Mouse (Mus musculus) right cerebral cortex, adult 2 months (tissue): ENCODE data around the gene Pitx1.

Source experiments
- DNase-seq, 2 experiments: peaks; one replicate each; pipeline ENCODE4 v3.0.0; 2021 to 2022; ENCODE audit warnings: low spot score in 2 of 2

Gene Pitx1

DNA sequence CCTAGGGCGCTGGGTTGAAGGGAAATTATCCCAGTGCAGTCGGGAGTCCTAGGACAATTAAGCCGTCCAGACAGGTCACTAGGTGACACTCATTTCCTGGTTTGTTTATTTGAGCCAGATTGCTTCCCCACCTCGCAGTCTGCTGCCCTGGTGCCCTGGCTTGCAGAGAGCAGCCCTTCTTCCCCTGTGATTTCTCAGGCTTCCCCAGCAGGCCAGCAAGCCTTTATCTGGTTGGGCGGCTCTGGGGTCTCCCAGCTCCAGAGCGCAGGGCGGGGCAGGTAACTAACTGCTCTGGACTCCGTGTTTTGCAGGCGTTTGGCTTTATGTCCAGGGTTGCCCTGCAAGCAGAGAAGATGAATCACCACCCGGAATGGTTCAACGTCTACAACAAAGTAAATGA is 60.9 kb downstream of the Pitx1 start:
- DNase-seq: no peak
